Mouse (Mus musculus) layer of hippocampus, adult 9-10 months (tissue): ENCODE measurements at regions not wholly inside any gene's neighbourhood (a gene's known extent, or its start where the extent isn't known, plus 50 kb on each side); places are given as distances from the start of the nearest gene placed in this dataset.
"Not testable (repeated sequence)": the region's sequence is repeated elsewhere in the genome, so short reads cannot be mapped to it uniquely, and the experiment has no call there.

ENCODE experiments used
- DNase-seq: peaks from one replicate; pipeline ENCODE4 v3.0.0; 2022; ENCODE audit warnings: low spot score

GRCm38 (mm10) chr10:43671785-43672184, 93.7 kb downstream of the Cd24a start:
- DNase-seq: no peak

- DNase-seq: no peak
These were observed 94.4 kb downstream of the Cd24a start for GRCm38 (mm10) chr10:43672490-43672889.

GRCm38 (mm10) chr10:43674749-43675148, 96.7 kb downstream of the Cd24a start:
- no peak for DNase-seq

GRCm38 (mm10) chr10:43675495-43675894, 97.4 kb downstream of the Cd24a start:
- not testable (repeated sequence) for DNase-seq

GRCm38 (mm10) chr10:43676289-43676688, 98.2 kb downstream of the Cd24a start:
- DNase-seq: no peak

- DNase-seq: no peak
These were observed 106.4 kb downstream of the Cd24a start for GRCm38 (mm10) chr10:43684247-43685033.

- DNase-seq: no peak
These were observed 111.3 kb downstream of the Cd24a start for GRCm38 (mm10) chr10:43689161-43689913.

GRCm38 (mm10) chr10:43689914-43690316, 111.8 kb downstream of the Cd24a start:
- no peak for DNase-seq

GRCm38 (mm10) chr10:43693974-43694373, 115.9 kb downstream of the Cd24a start:
- DNase-seq: no peak

GRCm38 (mm10) chr10:43694508-43694907, 116.4 kb downstream of the Cd24a start:
- DNase-seq: no peak

- no peak for DNase-seq
These were observed 117.4 kb downstream of the Cd24a start for GRCm38 (mm10) chr10:43695470-43695869.

- DNase-seq: no peak
These were observed 119.8 kb downstream of the Cd24a start for GRCm38 (mm10) chr10:43697917-43698316.

GRCm38 (mm10) chr10:43700371-43701289, 122.5 kb downstream of the Cd24a start:
- DNase-seq: no peak

GRCm38 (mm10) chr10:43702895-43703294, 124.8 kb downstream of the Cd24a start:
- no peak for DNase-seq

GRCm38 (mm10) chr10:43706001-43706988, 128.2 kb downstream of the Cd24a start:
- DNase-seq: no peak

- no peak for DNase-seq
These were observed 128.9 kb downstream of the Cd24a start for GRCm38 (mm10) chr10:43707011-43707410.

- no peak for DNase-seq
These were observed 129.8 kb downstream of the Cd24a start for GRCm38 (mm10) chr10:43707821-43708373.

GRCm38 (mm10) chr10:43709278-43710033, 131.4 kb downstream of the Cd24a start:
- no peak for DNase-seq

- DNase-seq: no peak
These were observed 132.3 kb downstream of the Cd24a start for GRCm38 (mm10) chr10:43710186-43710885.
